Mouse (Mus musculus) Patski (cell line): Measurements from ENCODE around the gene Ldha. TPM values are rescaled to one million over a fixed set of nuclear protein-coding genes. Genes with fewer than 3 reads are reported as not detected.

Experiments used
- ATAC-seq: fragments of 100-300 bp; one replicate; pipeline ENCODE4 v1.8.0; 2021
- CTCF ChIA-PET: fragments of 350-600 bp; sonication (Branson Sonifier 250); formaldehyde crosslinking; loops from one replicate; lab custom pipeline; 2022; ENCODE audit warnings: inconsistent platforms; lab: Charles Lee
- POLR2A ChIA-PET: fragments of 350-600 bp; sonication (Branson Sonifier 250); formaldehyde crosslinking; loops from one replicate; lab custom pipeline; 2022; ENCODE audit warnings: antibody characterized with exemption, inconsistent platforms; lab: Charles Lee
- DNase-seq: peaks from one replicate; pipeline ENCODE4 v3.0.0-alpha.2; 2011; ENCODE audit warnings: low read depth, low spot score
- H3K27me3 ChIP-seq: fragments of 371-371 bp; one replicate; pipeline ENCODE4 v1.5.1; 2021
- CTCF ChIP-seq: fragments of 100-300 bp; IDR thresholded peaks from one replicate; pipeline ENCODE4 v1.5.1; 2021
- in situ Hi-C: fragments of 300-500 bp; cut with MboI; formaldehyde crosslinking; loops from 3 replicates; pipeline ENCODE4 v1.11.1; 2018; ENCODE audit warnings: low pct_unique_long_range_greater_than_20kb, mixed read lengths
- polyA plus RNA-seq: library from polyadenylated mRNA; unstranded; gene quantifications from one replicate; pipeline ENCODE4 v1.2.3, GENCODE M21; 2021

Ldha gene
- polyA plus RNA-seq, 1 experiment from 2014 or later = 752 TPM

- in situ Hi-C loops = no loop called here
These were observed 4.8 kb downstream of the Ldha start for GRCm38 (mm10) chr7:46845978-46846485.

GRCm38 (mm10) chr7:46846486-46847244, 5.4 kb downstream of the Ldha start:
- POLR2A ChIA-PET = interaction anchor here (1.0 kb wide), 1 partner anchor 8 kb away, joined by 3 read pairs; no protein-coding TSS in a partner anchor
- no peak for TF ChIP-seq CTCF
- in situ Hi-C loops = no loop called here
- no peaks in the 10 kb centered on the region for H3K27me3 ChIP-seq
- DNase-seq (no peak), ATAC-seq (peak; percentile 5)
- CTCF ChIA-PET = no interaction called here

More at GRCm38 (mm10) chr7:46845978-46846485, 4.8 kb downstream of the Ldha start:
- ChIA-PET CTCF (no interaction called here), POLR2A (interaction anchor here (1.0 kb wide), 1 partner anchor 8 kb away, joined by 3 read pairs; no protein-coding TSS in a partner anchor)
- DNase-seq = no peak
- TF ChIP-seq CTCF = no peak
- ATAC-seq = peak; percentile 45
- H3K27me3 ChIP-seq = no peaks in the 10 kb centered on the region

- H3K27me3 ChIP-seq = no peaks in the 10 kb centered on the region
- in situ Hi-C loops = no loop called here
- ATAC-seq (no peak), DNase-seq (no peak)
- ChIA-PET POLR2A (interaction anchor here (0.5 kb wide), 1 partner anchor 83 kb away, joined by 3 read pairs; no protein-coding TSS in a partner anchor), CTCF (interaction anchor here (0.8 to 1.1 kb wide), 2 partner anchors 18 to 47 kb away, joined by 3 to 4 read pairs; no protein-coding TSS in a partner anchor)
- TF ChIP-seq CTCF = no peak
These were observed 8.0 kb downstream of the Ldha start for GRCm38 (mm10) chr7:46849287-46849686.

GRCm38 (mm10) chr7:46851026-46851425, 9.8 kb downstream of the Ldha start:
- no peak for TF ChIP-seq CTCF
- no peak for ATAC-seq
- POLR2A ChIA-PET = interaction anchor here (0.7 kb wide), 1 partner anchor 34 kb away, joined by 3 read pairs; no protein-coding TSS in a partner anchor
- DNase-seq = no peak
- in situ Hi-C loops = no loop called here
- H3K27me3 ChIP-seq = no peaks in the 10 kb centered on the region
- CTCF ChIA-PET = interaction anchor here (1.0 kb wide), 1 partner anchor 34 kb away, joined by 4 read pairs; no protein-coding TSS in a partner anchor

GRCm38 (mm10) chr7:46852666-46853065, 11.4 kb downstream of the Ldha start:
- ATAC-seq = no peak

GRCm38 (mm10) chr7:46853365-46853764, 12.1 kb downstream of the Ldha start:
- CTCF ChIA-PET = no interaction called here
- no peak for ATAC-seq
- no peaks in the 10 kb centered on the region for H3K27me3 ChIP-seq
- POLR2A ChIA-PET = no interaction called here
- in situ Hi-C loops = no loop called here
- no peak for TF ChIP-seq CTCF
- no peak for DNase-seq

More at GRCm38 (mm10) chr7:46852666-46853065, 11.4 kb downstream of the Ldha start:
- ChIA-PET CTCF (no interaction called here), POLR2A (no interaction called here)
- no peak for TF ChIP-seq CTCF
- in situ Hi-C loops = no loop called here
- H3K27me3 ChIP-seq = no peaks in the 10 kb centered on the region
- no peak for DNase-seq

- no peaks in the 10 kb centered on the region for H3K27me3 ChIP-seq
- DNase-seq (no peak), ATAC-seq (no peak)
- no peak for TF ChIP-seq CTCF
- ChIA-PET POLR2A (interaction anchor here (0.6 kb wide), 1 partner anchor 11 kb away, joined by 3 read pairs; no protein-coding TSS in a partner anchor), CTCF (no interaction called here)
- in situ Hi-C loops = no loop called here
These were observed 14.7 kb downstream of the Ldha start for GRCm38 (mm10) chr7:46855866-46856560.

GRCm38 (mm10) chr7:46857436-46857835, 16.2 kb downstream of the Ldha start:
- DNase-seq (no peak), ATAC-seq (no peak)
- ChIA-PET CTCF (interaction anchor here (1.9 kb wide), 1 partner anchor 17 kb away, joined by 4 read pairs; no protein-coding TSS in a partner anchor), POLR2A (no interaction called here)
- H3K27me3 ChIP-seq = no peaks in the 10 kb centered on the region
- TF ChIP-seq CTCF = no peak
- in situ Hi-C loops = no loop called here

- ChIA-PET CTCF (interaction anchor here (1.9 kb wide), 1 partner anchor 19 kb away, joined by 4 read pairs; no protein-coding TSS in a partner anchor), POLR2A (interaction anchor here (1.6 kb wide), 1 partner anchor 13 kb away, joined by 3 read pairs; no protein-coding TSS in a partner anchor)
- TF ChIP-seq CTCF = no peak
- ATAC-seq (no peak), DNase-seq (no peak)
- no peaks in the 10 kb centered on the region for H3K27me3 ChIP-seq
- in situ Hi-C loops = no loop called here
These were observed 17.8 kb downstream of the Ldha start for GRCm38 (mm10) chr7:46859031-46859430.

- ATAC-seq (no peak), DNase-seq (no peak)
- ChIA-PET CTCF (no interaction called here), POLR2A (no interaction called here)
- no peaks in the 10 kb centered on the region for H3K27me3 ChIP-seq
- no peak for TF ChIP-seq CTCF
- in situ Hi-C loops = no loop called here
These were observed 19.7 kb downstream of the Ldha start, which contains the start of gene Ldhc for GRCm38 (mm10) chr7:46860996-46861395. Gene Ldhc, plus strand, starts transcription at chr7:46861203.
